Mouse (Mus musculus) limb, embryonic 11.5 days (tissue): ENCODE data around the gene C1qa. TPM values are rescaled to one million over a fixed set of nuclear protein-coding genes. Genes with fewer than 3 reads are reported as not detected.

Source experiments
- ATAC-seq: fragments of 200-750 bp; cut with Nextera tagmentation; 2 replicates; pipeline ENCODE4 v1.8.0; 2017; ENCODE audit warnings: low read depth; ENCODE audit not compliant: insufficient number of reproducible peaks, low FRiP score, low TSS enrichment
- DNase-seq: peaks from one replicate; pipeline ENCODE4 v3.0.0-alpha.2; 2015; ENCODE audit warnings: low spot score
- H3K27ac ChIP-seq: fragments of 300-500 bp; sonication (generic); replicated peaks from 2 replicates; pipeline ENCODE4 v1.5.1; 2014; ENCODE audit warnings: low read depth, mild to moderate bottlenecking, low read length
- H3K27me3 ChIP-seq: fragments of 300-500 bp; sonication (generic); 2 replicates; pipeline ENCODE4 v1.6.1; 2014; ENCODE audit warnings: mild to moderate bottlenecking, low read length, mixed read lengths; ENCODE audit not compliant: control insufficient read depth, insufficient read depth
- H3K36me3 ChIP-seq: fragments of 300-500 bp; sonication (generic); 2 replicates; pipeline ENCODE4 v1.6.1; 2014; ENCODE audit warnings: mild to moderate bottlenecking, low read length, moderate library complexity, mixed read lengths; ENCODE audit not compliant: control insufficient read depth, insufficient read depth
- H3K4me1 ChIP-seq: fragments of 300-500 bp; sonication (generic); 2 replicates; pipeline ENCODE4 v1.6.1; 2014; ENCODE audit warnings: low read length, mixed read lengths; ENCODE audit not compliant: control insufficient read depth, insufficient read depth
- H3K4me2 ChIP-seq: fragments of 300-500 bp; sonication (generic); 2 replicates; pipeline ENCODE4 v1.6.1; 2014; ENCODE audit warnings: low read depth, mild to moderate bottlenecking, moderate library complexity; ENCODE audit not compliant: severe bottlenecking
- H3K4me3 ChIP-seq: fragments of 300-500 bp; sonication (generic); 2 replicates; pipeline ENCODE4 v1.5.1; 2014; ENCODE audit warnings: low read depth, low read length
- H3K9ac ChIP-seq: fragments of 300-500 bp; sonication (generic); 2 replicates; pipeline ENCODE4 v1.6.1; 2014; ENCODE audit warnings: mild to moderate bottlenecking, low read length
- H3K9me3 ChIP-seq: fragments of 300-500 bp; sonication (generic); 2 replicates; pipeline ENCODE4 v1.6.1; 2016; ENCODE audit warnings: low read length; ENCODE audit not compliant: control insufficient read depth
- WGBS: fragments of 180-500 bp; shearing (Covaris S2); extraction: QIAGEN DNeasy Blood & Tissue Kit; methylation state at CpG from one replicate; pipeline ENCODE4 v1.1.7; 2014; 5-methylcytosine and 5-hydroxymethylcytosine counted together
- polyA plus RNA-seq: library from polyadenylated mRNA; unstranded; fragments of >200 nt; fragmentation: Nextera tagmentation; extraction: Ambion mirVana; gene quantifications from 2 replicates; pipeline ENCODE4 v1.2.1, GENCODE M21; 2014

C1qa gene
- polyA plus RNA-seq, 1 experiment from 2014 or later, result 8.5 TPM

DNA sequence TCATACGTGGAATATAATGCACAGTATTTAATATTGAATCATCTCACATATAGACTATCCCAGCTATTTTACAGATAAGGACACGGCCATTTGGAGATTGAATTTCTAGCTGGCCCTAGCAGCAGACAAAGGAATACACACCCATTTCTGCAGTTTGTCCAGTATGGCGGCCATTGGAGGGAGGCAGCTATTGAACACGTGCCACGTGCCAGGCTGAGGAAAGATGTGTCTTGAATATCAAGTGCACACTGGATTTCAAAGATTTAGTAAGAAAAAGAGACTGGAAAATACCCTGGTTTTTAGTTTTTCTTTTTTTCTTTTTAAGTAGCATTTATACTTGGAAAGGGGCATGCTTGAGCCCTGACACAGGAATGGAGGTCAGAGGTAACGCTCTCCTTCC, 51.4 kb downstream of the C1qa start:
- no peak for ATAC-seq
- no peaks in the 10 kb centered on the region for H3K27me3 ChIP-seq

More for the DNA sequence above, 51.4 kb downstream of the C1qa start:
- Histone ChIP-seq H3K4me1 (no peaks in the 10 kb centered on the region), H3K36me3 (no peaks in the 10 kb centered on the region), H3K4me2 (no peak overlapping the region), H3K4me3 (no peak overlapping the region), H3K27ac (no peak overlapping the region), H3K9ac (no peak overlapping the region), H3K9me3 (no peaks in the 10 kb centered on the region)
- no peak for DNase-seq
- 89% methylated on average over 6 of the region's 6 CpGs for WGBS

Other genes starting within 250 kb of the C1qa start
- 12.5 and 16.2 TPM in 2 replicates for gene Ephb2, start 62.8 kb downstream of the C1qa start, polyA plus RNA-seq
- 16.4 and 16.5 TPM in 2 replicates for gene C1qb, start 12.6 kb downstream of the C1qa start, polyA plus RNA-seq
- gene C1qc, start 5.7 kb downstream of the C1qa start, polyA plus RNA-seq, result 6.3 and 9.3 TPM in 2 replicates
- gene Epha8, start 58.0 kb upstream of the C1qa start, polyA plus RNA-seq, result 0.09 and 0.23 TPM in 2 replicates
- gene Zbtb40, start 150.0 kb upstream of the C1qa start, polyA plus RNA-seq, result 5.1 and 6.0 TPM in 2 replicates